24 mouse cellular contexts compared by ENCODE assay signal in genomic region chr10:86187881-86188280, GRCm38 (mm10).
A peak's percentile ranks its signal among the peaks of the same experiment; 100 is the strongest.
DNase-seq lines count a peak whose midpoint lies in the region; ATAC-seq lines count a peak whose summit lies in the region.
"Had no signal": no experiment of that assay in that cellular context is flagged by ENCODE, and none has a peak within 500 bp of the region (broad histone marks: within the 10 kb centered on the region; RNA-seq: fewer than 3 reads in every experiment).

No protein-coding gene starts in this region.

- no peak for ATAC-seq in heart, embryonic 12.5 days (ENCODE audit: insufficient number of reproducible peaks, low FRiP score)
- no peak for ATAC-seq in midbrain, embryonic 15.5 days (replicated peaks)
- ATAC-seq: activated CD4-positive, CD25-positive, alpha-beta regulatory T cell, adult 4 months; CD4-positive, CD25-positive, alpha-beta regulatory T cell, adult 4 months; forebrain, embryonic 13.5 days; forebrain, embryonic 15.5 days; Patski had no signal

- no peak overlapping the region for H3K9ac ChIP-seq in heart, embryonic 12.5 days
- H3K9ac ChIP-seq in midbrain, embryonic 15.5 days, result no peak overlapping the region
- H3K9ac ChIP-seq: embryonic facial prominence, embryonic 12.5 days; forebrain, embryonic 13.5 days; forebrain, embryonic 15.5 days; forebrain, postnatal 0 days had no signal

- H3K9me3 ChIP-seq in heart, embryonic 12.5 days (replicated peaks), result no peaks in the 10 kb centered on the region
- H3K9me3 ChIP-seq in midbrain, embryonic 15.5 days, result no peaks in the 10 kb centered on the region
- H3K9me3 ChIP-seq: embryonic facial prominence, embryonic 10.5 days; embryonic facial prominence, embryonic 12.5 days; forebrain, embryonic 13.5 days; forebrain, embryonic 15.5 days; G1E had no signal

- peak; percentile 51 for DNase-seq in heart, adult 11 months
- DNase-seq in right cerebral cortex, postnatal 25 days, result peak; percentile 30
- DNase-seq in right cerebral cortex, postnatal 36 days (ENCODE audit: low spot score in 2 of 2), result no peak
- DNase-seq in brain, adult 2 months (ENCODE audit: low read depth, low spot score), result peak; percentile 46
- DNase-seq: adrenal gland, adult 8-10 months; adrenal gland, postnatal 14 days; adrenal gland, postnatal 36 days; cerebellum, adult 11-12 months; cerebellum, adult 2 months; cerebellum, adult 9-10 months; cerebellum, postnatal 10 days; cerebellum, postnatal 25 days; forebrain, postnatal 0 days had no signal

- H3K27me3 ChIP-seq in heart, embryonic 12.5 days (replicated peaks), result no peaks in the 10 kb centered on the region
- no peaks in the 10 kb centered on the region for H3K27me3 ChIP-seq in midbrain, embryonic 15.5 days (replicated peaks)
- H3K27me3 ChIP-seq: CH12.LX; embryonic facial prominence, embryonic 12.5 days; forebrain, embryonic 13.5 days; forebrain, embryonic 15.5 days; Patski had no signal

- no peak overlapping the region for H3K4me3 ChIP-seq in heart, embryonic 12.5 days
- H3K4me3 ChIP-seq in midbrain, embryonic 15.5 days, result no peak overlapping the region
- H3K4me3 ChIP-seq: embryonic facial prominence, embryonic 10.5 days; embryonic facial prominence, embryonic 12.5 days; forebrain, embryonic 13.5 days; forebrain, embryonic 15.5 days had no signal

- H3K4me2 ChIP-seq in heart, embryonic 12.5 days, result no peak overlapping the region
- H3K4me2 ChIP-seq in midbrain, embryonic 15.5 days, result no peak overlapping the region
- H3K4me2 ChIP-seq: embryonic facial prominence, embryonic 12.5 days; forebrain, embryonic 13.5 days; forebrain, embryonic 15.5 days had no signal

- H3K4me1 ChIP-seq in heart, embryonic 12.5 days (replicated peaks), result no peaks in the 10 kb centered on the region
- no peaks in the 10 kb centered on the region for H3K4me1 ChIP-seq in midbrain, embryonic 15.5 days
- H3K4me1 ChIP-seq: forebrain, embryonic 13.5 days; forebrain, embryonic 15.5 days had no signal

- no peaks in the 10 kb centered on the region for H3K36me3 ChIP-seq in heart, embryonic 12.5 days
- no peaks in the 10 kb centered on the region for H3K36me3 ChIP-seq in midbrain, embryonic 15.5 days (replicated peaks)
- H3K36me3 ChIP-seq: embryonic facial prominence, embryonic 10.5 days; embryonic facial prominence, embryonic 12.5 days; forebrain, embryonic 15.5 days; G1E had no signal

- 82% methylated on average over 5 of the region's 5 CpGs for WGBS in heart, embryonic 12.5 days
- WGBS in midbrain, embryonic 15.5 days, result 89% methylated on average over 5 of the region's 5 CpGs

- no peak overlapping the region for H3K27ac ChIP-seq in heart, embryonic 12.5 days (ENCODE audit: poor library complexity, severe bottlenecking)
- H3K27ac ChIP-seq in midbrain, embryonic 15.5 days, result no peak overlapping the region
- H3K27ac ChIP-seq: embryonic facial prominence, embryonic 10.5 days; embryonic facial prominence, embryonic 12.5 days; forebrain, embryonic 13.5 days; forebrain, embryonic 15.5 days had no signal

Comparison
In these comparisons a context has a peak if more than half of its experiments do, and no peak if none do; other contexts are left out.
1. DNase-seq: peak in heart, adult 11 months (single experiment), right cerebral cortex, postnatal 25 days (single experiment) and brain, adult 2 months (single experiment); none in right cerebral cortex, postnatal 36 days (0 of 2).